Mouse (Mus musculus): Measurements from ENCODE around the gene Cps1. TPM values are rescaled to one million over a fixed set of nuclear protein-coding genes. Genes with fewer than 3 reads are reported as not detected.

Gene Cps1
- total RNA-seq (2015) (not detected in 2 replicates), total RNA-seq (2017) (not detected in 2 replicates)

DNA sequence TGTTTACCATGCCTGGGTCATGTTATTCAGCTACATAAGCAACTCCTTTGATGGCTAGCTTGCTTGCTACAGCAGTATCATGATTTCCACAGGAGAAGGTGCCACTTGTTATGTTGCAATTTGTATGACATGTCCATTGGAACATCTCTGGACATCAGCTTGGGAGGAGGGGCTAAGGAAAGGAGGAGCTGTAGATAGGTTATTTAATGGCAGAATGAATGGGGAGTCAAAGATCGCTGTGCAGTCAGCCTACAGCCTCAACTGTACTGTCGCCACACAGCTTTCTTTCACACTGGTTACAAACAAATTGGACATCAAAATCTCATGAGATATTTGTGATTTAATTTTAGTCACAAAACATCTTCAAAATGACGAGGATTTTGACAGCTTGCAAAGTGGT lies at the start of gene Cps1:
Gene Cps1 (plus strand): TSS at position 230 of the 400 bp plus-strand sequence.
- ATAC-seq (replicated peaks; ENCODE audit: poor library complexity) = no peak

DNA sequence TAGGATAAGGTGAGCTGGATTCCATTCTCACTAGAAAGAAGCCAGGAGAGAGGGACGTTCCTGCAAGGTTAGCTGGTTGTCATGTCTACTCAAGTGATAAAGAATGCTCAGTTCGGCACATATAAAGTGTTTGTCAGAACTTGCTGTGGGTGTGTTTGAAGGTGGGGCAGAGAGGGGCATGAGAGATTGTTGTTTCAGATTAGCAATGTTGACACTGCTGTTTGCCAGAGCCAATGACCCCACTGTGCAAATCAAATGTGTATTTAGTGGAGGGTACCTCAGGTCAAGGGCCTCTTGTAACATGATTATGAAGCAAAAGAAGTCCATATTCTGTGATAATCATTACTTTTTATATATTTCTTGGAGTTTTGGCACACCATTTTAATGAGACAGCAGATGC lies 45.1 kb upstream of the Cps1 start:
- no peak for ATAC-seq (replicated peaks; ENCODE audit: poor library complexity)

DNA sequence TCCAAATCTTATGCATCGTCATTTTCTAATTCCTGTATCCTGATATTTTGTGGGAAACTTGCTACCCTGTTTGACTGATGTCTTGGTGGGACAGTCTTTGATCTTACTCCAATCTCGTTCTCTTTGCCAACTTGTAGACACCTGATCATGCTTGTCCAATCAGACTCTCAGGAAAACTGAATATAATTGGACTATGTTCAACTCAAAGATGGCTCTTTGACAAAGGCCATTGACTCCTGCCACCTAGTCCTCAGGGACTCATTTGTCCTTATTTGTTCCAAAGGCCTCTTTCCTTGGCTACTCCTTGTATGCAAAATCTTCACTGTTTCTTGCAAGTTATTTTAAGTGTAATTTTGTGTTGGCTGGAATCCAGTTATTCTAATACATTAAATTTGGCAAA lies 44.2 kb upstream of the Cps1 start:
- no peak for ATAC-seq (replicated peaks; ENCODE audit: poor library complexity)

DNA sequence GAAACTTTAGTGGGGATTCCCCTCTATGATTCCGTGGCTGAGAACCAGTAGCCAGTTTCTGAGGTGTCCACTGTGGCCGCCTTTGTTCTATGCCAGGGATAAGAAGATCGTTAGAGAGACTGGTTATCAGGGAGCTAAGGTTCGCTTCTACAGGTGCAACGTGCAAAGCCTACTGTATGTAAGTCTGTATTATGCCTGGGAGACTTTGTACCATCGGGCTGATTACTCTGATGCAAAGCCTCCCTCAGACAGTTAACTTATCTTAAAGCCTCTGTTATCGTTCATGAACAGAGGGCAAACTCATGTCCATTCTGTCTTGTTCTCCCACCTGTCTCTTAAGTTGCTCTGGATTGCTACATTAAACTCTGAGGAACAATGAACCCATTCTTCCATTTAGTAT lies 43.7 kb upstream of the Cps1 start:
- ATAC-seq (replicated peaks; ENCODE audit: poor library complexity) = no peak

DNA sequence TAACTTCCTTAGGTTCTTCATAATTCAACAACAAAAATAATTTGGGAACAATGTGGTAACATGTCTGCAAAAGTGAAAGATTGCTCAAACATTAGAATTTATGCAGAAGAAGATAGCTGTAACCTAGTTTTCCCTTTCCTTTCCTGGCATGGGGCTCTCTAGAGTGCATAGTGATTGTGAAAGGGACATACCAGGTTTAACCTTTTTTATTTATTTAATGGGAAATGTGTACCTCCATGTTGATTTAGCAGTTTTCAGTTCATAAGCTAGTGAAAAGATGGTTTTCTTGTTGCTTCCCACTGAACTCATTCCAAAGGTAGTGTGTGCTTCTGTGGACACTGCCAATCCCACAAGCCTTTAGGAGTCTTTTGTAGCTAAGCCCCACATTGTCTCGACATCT lies 30.4 kb upstream of the Cps1 start:
- ATAC-seq (replicated peaks; ENCODE audit: poor library complexity) = no peak

DNA sequence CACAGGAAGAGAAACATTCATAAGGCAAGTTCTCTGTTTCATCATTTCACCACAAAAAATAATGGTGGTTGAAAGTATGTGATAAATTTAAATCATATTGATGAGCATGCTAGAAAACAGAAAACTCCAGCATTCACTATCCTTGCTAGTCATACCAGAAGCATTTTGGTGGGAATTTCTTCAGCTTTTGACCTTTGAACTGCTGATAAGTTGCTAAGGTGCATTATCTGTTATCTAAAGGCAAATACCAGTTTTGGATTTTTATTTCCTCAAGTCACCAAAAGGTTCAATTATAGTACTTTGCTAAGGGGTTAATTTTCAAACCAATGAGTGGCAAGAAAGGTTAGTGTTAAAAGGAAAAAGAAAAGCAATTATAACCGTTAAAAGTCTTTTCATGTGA lies 23.6 kb upstream of the Cps1 start:
- no peak for ATAC-seq (replicated peaks; ENCODE audit: poor library complexity)

DNA sequence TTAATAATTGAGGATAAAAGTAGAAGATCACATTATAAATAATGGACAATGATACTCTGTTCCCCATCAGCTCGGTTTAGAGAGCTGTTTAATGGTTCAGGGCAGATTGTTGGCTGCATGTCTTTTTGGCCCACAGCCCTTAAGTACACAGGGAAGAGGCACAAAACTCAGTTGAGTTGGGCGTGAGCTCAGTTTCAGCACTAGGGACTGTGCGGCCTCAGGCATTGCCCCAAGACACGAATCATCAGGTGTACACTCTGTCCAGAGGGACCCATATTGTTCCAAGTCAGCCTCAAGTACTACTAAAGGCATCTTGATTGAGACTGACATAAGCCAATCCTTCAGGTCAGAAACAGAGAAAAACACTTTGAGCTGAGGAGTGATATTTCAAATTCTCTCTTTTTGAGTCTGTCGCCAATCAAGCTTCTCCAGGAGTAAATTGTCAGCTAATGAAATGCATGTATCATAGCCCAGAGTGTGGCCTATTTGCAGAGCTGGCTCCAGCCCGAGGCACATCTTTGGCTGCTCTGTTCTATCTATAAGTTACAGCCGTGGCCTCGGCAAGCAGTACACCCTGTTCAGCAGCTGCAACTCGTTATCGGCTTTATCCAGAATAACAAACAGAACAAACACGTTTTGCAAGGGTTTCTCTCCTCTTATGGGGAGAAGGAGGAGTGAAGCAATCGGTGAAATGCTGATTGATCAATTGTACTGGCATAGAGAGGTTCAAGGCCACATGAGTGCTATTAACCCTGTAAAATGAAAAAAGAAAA lies 19.2 kb upstream of the Cps1 start:
- ATAC-seq (replicated peaks; ENCODE audit: poor library complexity) = no peak

DNA sequence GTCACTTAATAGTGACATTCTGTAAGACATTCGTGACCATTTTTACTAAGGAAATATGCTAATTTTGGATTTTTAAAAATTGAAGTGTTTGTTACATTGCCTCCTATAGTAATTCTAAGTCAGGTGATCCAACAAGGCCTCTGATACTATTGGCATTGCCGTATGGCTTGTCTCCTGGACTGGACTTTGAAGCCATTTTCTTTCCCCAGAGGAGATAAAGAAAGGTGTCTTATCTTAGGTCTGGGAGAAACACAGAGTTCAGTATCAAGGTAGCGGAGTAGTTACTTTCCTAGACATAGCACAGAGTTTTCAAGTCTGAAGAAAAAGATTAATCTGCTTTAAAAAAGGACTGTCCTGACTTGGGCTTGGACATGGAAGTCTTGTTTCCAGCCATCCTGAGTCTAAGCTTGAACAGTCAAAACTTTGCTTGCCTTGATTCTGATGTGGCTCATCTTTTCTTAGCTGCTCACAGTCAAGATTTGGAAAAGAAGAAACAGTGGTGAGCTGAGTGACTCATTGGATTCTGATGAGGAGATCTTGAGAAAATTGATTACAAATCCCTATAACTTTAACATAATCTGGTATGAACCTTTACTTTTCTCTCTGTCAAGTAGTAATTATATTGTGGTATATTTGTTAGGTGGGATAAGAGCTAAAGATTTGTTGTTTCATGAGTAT lies 11.1 kb upstream of the Cps1 start:
- ATAC-seq (replicated peaks; ENCODE audit: poor library complexity) = no peak

DNA sequence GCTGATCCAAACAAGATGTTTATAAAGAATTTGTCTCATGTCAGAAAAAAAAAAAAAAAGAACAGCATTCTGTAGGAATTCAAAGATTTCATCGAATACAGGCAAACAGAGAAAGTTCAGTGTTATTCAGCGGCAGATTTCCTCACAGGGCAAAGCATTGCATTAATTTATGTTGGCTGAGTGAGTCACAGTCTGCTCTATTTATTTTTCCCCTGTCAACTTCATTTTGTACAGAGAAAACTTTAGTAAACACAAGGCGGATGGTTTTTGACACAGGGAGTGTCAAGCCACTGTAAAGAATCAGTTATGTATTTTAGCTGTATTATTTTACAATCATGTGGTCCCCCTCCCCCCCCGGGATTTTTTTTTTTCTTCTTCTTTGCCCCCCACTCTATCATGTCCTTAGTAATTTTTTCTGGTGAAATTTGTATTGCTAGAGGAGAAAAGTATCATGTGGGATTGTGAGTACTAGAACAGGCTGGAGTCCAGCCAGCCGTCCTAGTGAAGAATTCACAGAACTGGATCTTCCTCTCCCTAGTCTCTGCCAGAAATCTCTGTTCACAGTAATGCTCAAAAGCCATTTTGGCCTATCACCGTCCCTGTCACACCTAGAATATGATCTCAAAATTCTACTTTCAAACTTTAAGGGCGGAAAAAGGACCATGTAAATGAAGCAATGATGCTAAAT lies 9.3 kb upstream of the Cps1 start:
- no peak for ATAC-seq (replicated peaks; ENCODE audit: poor library complexity)

DNA sequence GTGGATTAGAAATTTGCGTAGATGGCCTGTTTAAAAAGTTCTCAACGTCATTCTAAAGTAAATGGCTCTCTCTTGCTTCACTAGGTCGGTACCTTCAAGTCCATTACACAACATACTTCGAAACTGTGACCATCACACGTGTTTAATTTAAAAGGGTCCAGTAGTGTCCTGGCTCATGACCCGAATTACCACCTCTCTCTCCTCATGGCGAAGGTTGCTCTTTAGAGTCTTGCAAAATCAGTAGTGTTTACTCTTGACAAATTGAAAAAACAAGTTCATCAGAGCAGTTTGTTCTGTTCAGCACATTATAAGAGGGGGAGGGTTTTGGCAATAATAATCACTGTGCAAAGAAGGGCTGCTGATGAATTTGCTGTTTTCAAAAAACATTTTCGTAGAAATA lies 6.3 kb upstream of the Cps1 start:
- ATAC-seq (replicated peaks; ENCODE audit: poor library complexity) = no peak

DNA sequence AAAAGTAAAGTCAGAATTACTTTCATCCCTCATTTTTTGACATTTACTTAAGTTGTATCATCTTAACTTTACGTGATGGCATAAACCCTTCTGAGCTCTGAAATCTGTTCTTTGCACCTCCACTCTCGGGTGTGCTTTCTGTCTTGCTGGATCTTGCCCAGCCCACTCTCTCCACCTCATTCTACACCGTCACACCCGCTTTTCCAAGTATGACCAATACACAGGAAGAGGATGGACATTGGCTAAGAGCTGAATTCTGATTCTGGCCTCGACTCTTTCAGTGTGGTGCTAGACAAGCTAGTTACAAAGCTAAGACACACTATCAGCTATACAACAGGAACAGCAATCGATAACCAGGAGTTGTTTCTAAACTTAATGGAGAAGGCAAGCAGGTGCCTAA lies 5.0 kb upstream of the Cps1 start:
- ATAC-seq (replicated peaks; ENCODE audit: poor library complexity) = no peak

DNA sequence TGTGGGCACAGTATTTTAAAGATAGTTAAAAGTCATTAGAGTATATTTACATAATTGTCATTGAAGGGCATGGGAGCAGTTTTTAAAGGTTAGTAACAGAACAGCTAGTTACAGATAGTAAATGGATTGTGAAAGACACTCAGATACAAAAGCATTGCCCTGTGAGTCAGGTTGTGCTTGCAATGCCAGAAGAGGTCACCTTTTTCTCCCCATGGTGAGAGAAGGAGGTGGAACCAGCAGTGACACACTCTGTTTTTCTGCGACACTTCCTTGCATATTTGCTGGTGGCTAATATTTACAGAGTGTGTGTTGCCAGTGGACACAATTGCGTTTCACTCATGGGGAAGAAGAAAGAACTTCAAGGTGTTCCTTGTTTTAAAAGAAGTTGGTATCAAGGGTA lies 2.6 kb downstream of the Cps1 start:
- ATAC-seq (replicated peaks; ENCODE audit: poor library complexity) = no peak

DNA sequence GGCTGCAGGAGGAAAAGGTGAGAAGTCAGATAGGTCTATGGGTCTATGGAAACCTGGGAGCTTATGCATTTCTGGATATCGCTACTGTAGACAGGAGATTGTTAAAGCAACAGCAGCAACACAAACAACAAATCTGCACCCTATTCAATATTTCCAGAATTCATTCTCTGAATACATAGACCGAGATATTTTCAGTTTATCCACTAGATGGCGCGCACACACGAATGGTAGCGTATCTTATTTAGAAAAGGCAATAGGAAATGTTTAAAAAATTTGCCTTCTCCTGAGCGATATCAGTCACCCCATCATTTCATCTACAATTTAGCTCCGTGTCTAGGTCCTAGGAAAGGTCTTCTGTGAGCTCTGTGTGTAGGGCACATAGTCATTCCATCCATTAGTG lies 21.1 kb downstream of the Cps1 start:
- peak; percentile 72 for ATAC-seq (replicated peaks; ENCODE audit: poor library complexity)

DNA sequence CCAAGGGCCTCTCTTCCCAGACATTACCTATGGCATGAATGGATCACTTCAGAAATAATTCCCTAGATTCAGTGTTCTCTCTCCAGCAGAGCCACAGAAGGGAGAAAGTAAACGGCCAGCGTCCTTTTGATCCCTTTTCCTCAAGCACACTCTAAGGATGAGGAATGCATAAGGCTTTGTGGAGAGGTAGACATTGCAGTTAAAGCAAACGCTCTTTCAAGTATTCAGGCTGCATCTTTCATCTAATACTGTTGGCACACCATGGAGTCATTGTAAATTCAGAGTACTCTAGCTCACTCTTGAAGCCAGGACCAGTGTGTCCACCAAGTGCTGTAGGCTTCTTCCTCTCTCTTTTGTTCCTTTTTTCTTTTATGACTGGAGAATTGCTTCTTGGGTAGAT lies 28.4 kb downstream of the Cps1 start:
- no peak for ATAC-seq (replicated peaks; ENCODE audit: poor library complexity)

DNA sequence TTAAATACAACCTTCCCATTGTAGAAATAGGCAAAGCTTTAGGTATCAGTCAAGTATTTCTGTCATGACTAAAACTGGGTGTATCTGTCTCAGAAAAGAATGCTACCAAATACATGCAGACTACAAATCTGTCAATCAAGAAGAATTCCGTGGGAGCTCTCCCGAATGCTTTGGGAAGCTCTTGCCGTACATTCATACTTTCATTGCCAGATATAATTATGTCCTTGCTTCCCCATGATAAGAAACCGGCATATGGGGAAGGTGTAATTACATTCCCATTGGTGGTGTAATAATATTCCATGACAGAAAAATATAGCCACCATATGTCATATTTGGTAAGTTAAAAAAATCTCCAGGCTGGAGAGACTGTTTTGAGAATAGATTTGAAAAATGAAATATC lies 44.5 kb downstream of the Cps1 start:
- no peak for ATAC-seq (replicated peaks; ENCODE audit: poor library complexity)

DNA sequence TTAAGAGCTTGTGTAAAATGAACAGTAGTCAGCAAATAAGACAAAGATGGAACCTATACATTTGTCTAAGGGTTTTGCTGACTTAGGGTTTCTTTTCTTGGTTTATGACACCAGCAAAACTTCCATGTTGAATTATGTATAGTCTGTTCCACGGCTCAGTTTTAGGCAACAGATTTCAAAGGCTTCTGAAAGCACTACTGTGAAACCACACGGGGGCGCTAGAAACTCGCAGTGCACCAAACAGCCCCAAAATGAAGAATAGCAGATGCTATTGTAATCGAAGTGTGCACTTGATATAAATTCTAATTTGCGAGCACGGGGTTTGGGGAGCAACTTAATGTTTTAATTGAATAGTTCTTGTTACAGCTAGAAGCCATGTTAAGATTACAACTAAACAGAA lies 58.3 kb downstream of the Cps1 start:
- ATAC-seq (replicated peaks; ENCODE audit: poor library complexity) = peak; percentile 87

DNA sequence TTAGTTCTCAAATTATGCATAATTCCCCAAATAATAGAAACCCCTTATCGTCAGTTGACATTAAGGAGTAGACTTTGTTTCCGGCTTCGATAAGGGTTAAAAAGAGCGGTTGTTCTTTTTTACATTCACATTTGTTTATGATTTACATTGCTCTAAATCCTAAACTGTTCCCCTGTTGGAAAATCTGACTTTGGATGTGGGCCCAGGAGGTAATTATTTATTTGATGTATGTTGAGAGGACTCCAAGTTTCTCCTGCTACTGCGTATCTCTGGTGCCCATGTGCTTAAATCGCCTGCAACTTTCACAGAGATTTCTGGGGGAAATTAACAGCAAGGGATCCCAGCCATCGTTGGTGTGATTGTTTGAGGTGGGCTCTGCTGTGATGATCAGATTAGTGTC lies 59.4 kb downstream of the Cps1 start:
- no peak for ATAC-seq (replicated peaks; ENCODE audit: poor library complexity)

DNA sequence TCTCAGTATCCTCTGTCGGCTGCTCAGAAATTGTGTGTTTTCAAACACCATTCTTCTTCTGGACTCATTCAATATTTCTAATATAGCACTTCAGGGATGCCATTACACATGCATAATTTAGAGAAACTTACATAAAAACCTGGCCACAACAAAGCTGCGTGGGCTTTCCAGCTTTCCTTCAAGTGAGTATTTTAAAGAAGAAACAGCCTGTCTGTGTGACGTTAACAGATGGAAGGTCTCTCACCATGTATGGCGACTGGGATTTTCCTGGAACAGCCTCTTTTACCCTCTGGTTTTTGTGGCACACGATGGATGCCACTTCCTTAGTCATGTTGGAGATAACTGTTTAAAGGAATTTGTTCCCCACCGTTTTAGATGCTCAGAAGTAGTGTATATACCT lies 60.7 kb downstream of the Cps1 start:
- ATAC-seq (replicated peaks; ENCODE audit: poor library complexity) = no peak

DNA sequence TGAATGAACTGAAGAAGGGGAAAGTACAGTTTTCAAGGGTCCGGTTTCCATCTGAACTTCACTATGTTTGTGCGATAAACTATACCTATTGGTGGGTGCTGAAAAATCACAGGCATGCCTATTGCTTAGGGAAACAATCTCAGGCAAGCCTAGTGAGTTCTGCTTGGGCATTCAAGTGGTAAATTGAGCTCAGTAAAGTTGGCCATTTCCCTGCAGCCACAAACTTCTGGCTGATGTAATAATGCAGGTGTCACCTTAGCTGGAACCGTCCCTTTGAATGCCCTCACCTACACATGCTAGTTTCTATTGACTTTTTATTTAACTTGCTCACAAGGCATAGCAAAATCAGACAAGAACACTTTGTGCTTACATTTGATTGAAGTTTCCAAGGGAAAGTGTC lies 61.3 kb downstream of the Cps1 start:
- ATAC-seq (replicated peaks; ENCODE audit: poor library complexity) = no peak

DNA sequence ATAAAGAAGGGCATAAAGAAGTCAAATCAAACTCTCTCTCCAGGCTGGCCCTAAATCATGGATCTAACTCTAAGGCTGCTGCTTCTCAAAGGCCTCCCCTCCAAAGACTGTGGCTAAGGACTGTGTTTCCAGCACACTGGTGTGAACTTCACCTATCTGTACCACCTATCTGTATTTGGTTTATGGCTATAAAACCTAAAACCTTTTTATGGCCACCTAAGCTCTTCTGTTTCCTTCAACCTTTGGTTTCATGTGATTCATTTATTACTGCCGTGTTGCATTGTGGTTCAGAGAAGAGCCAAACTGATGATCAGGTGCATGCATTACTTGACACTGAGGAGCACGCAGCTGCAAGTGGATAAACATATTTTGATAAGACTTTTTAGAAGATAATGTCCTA lies 74.5 kb downstream of the Cps1 start:
- ATAC-seq (replicated peaks; ENCODE audit: poor library complexity) = no peak

DNA sequence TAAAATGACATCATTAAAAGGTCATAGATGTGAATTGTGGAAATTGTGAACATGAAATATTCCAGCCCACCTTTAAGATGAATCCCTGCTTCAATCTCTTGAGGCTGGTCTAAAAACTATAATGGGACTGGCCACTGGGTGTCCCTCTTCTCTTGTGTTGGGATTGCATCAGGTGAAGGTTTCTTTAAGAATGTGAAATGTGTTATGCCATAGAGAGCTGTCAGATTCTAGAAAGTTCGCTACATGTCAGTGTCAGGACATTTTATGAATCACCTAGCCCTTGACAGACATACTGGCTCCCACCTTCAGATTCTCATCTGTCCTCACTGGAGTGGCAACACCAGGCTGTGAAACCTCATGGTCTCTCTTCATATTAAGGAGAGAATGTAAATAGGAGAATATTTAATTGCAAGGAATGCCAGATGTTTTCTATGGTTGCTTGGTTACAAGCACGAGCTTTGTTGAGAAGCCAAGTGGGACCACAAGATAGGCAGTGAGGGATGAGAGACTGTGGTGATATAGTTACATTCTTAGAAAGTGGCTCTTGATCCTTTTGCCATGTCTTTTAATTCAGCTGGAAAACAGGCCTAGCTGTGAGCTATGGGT lies 95.6 kb downstream of the Cps1 start:
- no peak for ATAC-seq (replicated peaks; ENCODE audit: poor library complexity)

DNA sequence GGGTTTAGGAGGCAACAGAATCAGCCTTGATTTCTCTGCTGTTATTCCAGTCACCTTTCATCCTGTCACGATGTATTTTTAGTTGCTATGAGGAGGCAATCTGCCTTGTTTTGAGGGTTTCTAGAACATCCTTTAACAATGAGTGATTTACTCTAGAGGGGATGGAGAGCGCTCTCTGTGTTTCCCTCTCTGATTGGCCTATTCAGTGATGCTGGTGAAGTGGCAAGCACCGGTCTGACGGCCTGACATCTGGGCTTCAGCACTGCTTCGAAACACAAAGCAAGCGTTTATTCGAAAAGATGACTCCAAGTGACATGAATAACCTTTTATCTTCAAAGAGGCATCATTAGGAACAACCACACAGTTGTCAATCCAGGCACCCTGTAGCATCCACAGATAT lies 100.8 kb downstream of the Cps1 start:
- ATAC-seq (replicated peaks; ENCODE audit: poor library complexity) = no peak
